Mouse (Mus musculus) monocyte, adult 5-6 weeks (primary cell): Measurements from ENCODE around the gene Adgrf1. TPM values are rescaled to one million over a fixed set of nuclear protein-coding genes. Genes with fewer than 3 reads are reported as not detected.

Experiments used
- ATAC-seq: fragments of 153-309, 156-312 bp; replicated peaks from 2 replicates; pipeline ENCODE4 v1.8.0; 2017; ENCODE audit warnings: mild to moderate bottlenecking; ENCODE audit not compliant: low TSS enrichment, insufficient number of reproducible peaks, severe bottlenecking, poor library complexity, low FRiP score
- total RNA-seq: library from RNA; stranded (forward); fragments of 200-1000, 200-491, 200-594 nt; gene quantifications from 3 replicates; pipeline ENCODE4 v1.2.3, GENCODE M21; 2017

Adgrf1 gene
- total RNA-seq = not detected in 3 replicates

DNA sequence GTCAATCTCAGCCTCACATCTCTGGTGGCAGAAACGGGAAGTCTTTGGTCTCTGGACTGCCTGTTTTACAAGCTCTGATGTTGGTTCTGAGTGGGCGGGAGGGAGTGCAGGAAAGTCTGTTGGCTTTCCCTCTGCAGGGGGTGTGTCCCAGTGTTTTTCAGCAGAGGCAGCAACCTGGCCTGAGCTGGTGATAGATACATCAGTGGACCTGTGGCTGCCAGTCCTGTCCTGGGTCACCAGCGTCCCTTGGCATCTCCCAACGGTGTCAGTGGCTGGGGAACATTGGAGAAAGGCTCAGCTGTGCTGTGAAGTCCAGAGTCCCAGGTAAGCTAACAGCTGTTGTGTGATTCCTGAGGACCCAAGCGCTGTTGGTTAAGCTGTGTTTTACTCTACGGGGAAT is at the start of gene Adgrf1:
Adgrf1 (plus strand) TSS at position 169 of the 400 bp plus-strand sequence.
- ATAC-seq = no peak

DNA sequence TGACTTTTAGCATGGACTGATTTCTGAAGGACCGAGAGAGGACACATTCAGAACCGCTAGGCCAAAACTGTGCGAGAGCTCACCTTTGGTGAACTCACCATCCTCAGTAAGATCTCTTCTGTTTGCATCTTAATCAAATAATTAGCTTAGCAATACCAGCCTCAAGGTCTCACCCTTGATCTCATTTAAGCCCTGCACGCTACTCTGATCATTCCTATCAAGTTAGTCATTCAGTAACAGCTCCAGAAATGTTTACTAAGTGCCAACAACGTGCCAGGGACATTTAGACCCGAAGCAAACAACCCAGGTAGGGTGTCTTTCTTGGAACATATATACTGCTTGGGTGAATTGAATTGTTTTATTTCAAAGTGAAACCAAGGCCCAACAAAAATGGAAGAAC is 44.0 kb upstream of the Adgrf1 start:
- no peak for ATAC-seq

- peak; percentile 56; the same call in 1 of the 2 replicates for ATAC-seq
These were observed 40.3 kb upstream of the Adgrf1 start for GRCm38 (mm10) chr17:43229621-43230513.

GRCm38 (mm10) chr17:43230821-43231220 is 39.3 kb upstream of the Adgrf1 start:
- ATAC-seq = no peak

GRCm38 (mm10) chr17:43232769-43233168 is 37.4 kb upstream of the Adgrf1 start:
- ATAC-seq = peak; percentile 38; the same call in 1 of the 2 replicates

DNA sequence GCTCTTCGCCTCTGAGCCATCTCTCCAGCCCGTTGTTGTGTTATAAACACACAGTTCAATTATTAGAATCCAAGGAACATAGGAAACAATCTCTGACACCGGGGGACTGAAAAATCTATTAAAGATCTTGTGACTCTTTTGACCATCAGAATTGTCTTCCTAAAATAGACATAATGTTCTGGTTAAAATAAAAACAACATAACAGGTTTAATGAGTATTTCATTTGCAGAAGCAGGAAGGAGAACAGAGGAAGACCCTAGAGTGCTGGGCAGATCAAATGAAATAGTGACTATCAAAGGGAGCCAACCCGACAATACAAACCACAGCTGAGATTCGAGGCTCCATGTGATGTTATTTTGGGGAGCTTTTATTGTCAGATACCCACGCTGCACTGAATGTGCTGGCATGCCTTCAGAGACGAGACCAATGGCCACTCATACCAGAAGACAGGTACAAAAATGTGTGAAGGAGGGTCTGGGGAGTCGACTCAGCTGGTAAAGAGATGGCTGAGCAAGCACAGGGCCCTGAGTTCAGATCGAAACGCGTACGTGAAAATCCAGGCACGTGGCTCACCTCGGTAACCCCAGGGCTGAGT is 33.4 kb upstream of the Adgrf1 start:
- ATAC-seq = no peak

DNA sequence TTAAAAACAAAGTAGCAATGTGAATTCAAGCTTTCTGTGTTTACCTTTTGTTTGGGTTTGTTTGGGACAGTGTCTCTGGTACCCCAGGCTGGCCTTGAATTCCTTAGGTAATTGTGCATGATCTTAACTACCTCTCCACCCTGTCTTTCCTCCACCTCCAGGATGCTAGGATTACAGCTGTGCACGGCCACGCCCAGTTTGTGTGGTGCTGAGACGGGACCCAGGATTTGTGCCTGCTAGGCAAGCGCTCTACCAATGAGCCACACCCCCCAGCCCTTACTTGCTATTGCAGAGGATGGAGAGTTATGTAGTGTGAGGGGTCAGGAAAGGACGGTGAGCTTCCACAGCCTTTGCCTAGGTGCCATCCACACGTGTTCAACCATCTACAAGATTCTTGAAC is 31.1 kb upstream of the Adgrf1 start:
- ATAC-seq = no peak

GRCm38 (mm10) chr17:43241134-43241533 is 29.0 kb upstream of the Adgrf1 start:
- ATAC-seq = no peak

- ATAC-seq = no peak
These were observed 27.5 kb upstream of the Adgrf1 start for GRCm38 (mm10) chr17:43242609-43243008.

DNA sequence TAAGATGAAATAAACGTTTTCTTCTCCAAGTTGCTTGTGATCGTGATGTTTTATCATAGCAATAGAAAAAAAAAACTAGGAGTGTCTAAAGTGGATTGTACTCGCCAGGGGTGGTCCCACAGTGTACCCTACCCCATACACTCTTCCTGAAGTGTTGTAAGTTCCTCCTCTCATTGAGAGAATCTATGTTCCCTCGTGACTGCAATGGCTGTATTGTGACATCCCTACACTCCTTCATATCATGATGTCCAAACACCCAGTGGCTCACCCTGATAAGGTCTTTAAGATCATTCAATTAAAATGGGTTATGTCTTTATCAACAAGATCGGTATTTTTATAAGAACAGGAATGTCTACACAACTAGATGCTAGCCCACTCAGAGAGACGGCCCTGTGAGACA is 24.8 kb upstream of the Adgrf1 start:
- no peak for ATAC-seq

GRCm38 (mm10) chr17:43247245-43247644 is 22.9 kb upstream of the Adgrf1 start:
- no peak for ATAC-seq

DNA sequence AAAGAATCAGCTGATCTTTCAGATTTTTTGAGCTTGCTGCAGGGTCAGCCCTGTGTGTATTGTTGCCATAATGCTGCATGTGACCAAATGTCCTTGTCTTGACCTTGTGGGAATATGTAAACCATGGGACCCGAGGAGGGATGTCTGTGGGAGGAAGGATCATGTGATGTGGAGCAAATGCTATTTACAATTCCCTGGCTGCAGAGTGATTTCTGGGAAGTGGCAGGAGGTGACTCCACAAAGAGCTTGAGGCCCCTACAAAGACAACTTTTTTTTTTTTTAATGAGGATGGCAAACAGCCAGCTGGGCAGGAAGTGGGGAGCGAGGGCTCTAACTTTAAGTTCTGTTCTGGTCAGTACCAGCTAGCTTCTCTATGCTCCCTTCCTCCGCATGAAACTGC is 20.5 kb upstream of the Adgrf1 start:
- no peak for ATAC-seq

- no peak for ATAC-seq
These were observed 18.6 kb upstream of the Adgrf1 start for GRCm38 (mm10) chr17:43251249-43252125.

GRCm38 (mm10) chr17:43252846-43253245 is 17.3 kb upstream of the Adgrf1 start:
- no peak for ATAC-seq

DNA sequence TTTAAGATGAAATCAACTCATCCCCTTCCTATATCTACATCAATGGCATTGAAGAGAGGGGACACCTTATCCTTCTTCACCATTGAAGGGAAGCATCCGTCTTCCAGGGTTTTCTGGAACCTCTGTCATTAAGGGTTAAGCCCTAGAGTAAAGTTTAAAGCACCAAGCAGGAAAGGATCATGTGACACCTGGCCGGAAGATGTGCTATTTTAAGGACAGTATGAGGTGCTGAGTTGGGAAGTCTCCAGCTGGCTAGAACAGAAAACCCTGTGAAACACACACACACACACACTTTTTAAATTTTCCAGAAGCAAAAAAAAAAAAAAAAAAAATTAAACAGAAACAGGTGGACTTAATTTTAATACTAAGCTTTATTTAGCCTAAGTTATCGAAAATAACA is 15.9 kb upstream of the Adgrf1 start:
- ATAC-seq = no peak

GRCm38 (mm10) chr17:43256536-43257135 is 13.5 kb upstream of the Adgrf1 start:
- ATAC-seq = no peak

GRCm38 (mm10) chr17:43257699-43258098 is 12.4 kb upstream of the Adgrf1 start:
- no peak for ATAC-seq

DNA sequence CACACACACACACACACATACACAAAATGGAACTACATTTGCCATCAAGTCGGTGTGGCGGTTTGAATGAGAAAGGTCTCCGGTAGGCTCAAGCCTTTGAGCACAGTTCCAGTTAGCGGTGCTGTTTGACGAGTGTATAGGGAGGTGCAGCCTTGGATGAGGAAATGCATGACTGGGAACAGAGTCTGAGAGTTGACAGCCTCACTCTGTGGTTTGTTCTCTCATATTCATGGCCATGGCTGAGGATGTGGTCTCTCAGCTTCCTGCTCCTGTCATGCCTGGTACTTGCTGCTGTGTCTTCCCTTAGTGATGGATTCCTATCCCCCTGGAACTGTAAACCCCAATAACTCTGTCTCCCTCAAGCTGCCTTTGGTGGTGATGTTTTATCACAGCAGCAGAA is 8.2 kb upstream of the Adgrf1 start:
- ATAC-seq = no peak

- no peak for ATAC-seq
These were observed 5.4 kb upstream of the Adgrf1 start for GRCm38 (mm10) chr17:43264739-43265138.
